ENCODE assay signal across 16 mouse cellular contexts in genomic region chr4:135416367-135416766, GRCm38 (mm10). TPM values are rescaled to one million over a fixed set of nuclear protein-coding genes. Genes with fewer than 3 reads are reported as not detected.
DNase-seq lines count a peak whose midpoint lies in the region; ATAC-seq lines count a peak whose summit lies in the region.
"Had no signal": no experiment of that assay in that cellular context is flagged by ENCODE, and none has a peak within 500 bp of the region (broad histone marks: within the 10 kb centered on the region; RNA-seq: fewer than 3 reads in every experiment).

No protein-coding gene starts in this region.

- peak overlapping the region; percentile 10; the same call in 1 of the 2 replicates for H3K4me2 ChIP-seq in liver, embryonic 16.5 days (ENCODE audit: low read depth, low read length)
- no peak overlapping the region for H3K4me2 ChIP-seq in midbrain, embryonic 16.5 days (ENCODE audit: low read length)
- H3K4me2 ChIP-seq: intestine, embryonic 15.5 days had no signal

- ATAC-seq in activated CD4-positive, CD25-positive, alpha-beta regulatory T cell, adult 4 months = peak; percentile 34
- ATAC-seq in liver, embryonic 16.5 days (ENCODE audit: low read depth) = no peak
- no peak for ATAC-seq in midbrain, embryonic 16.5 days
- ATAC-seq: forebrain, postnatal 0 days; intestine, embryonic 15.5 days had no signal

- H3K27ac ChIP-seq in liver, embryonic 16.5 days (ENCODE audit: low read length) = no peak overlapping the region
- H3K27ac ChIP-seq in limb, embryonic 10.5 days = no peak overlapping the region
- no peak overlapping the region for H3K27ac ChIP-seq in midbrain, embryonic 16.5 days (ENCODE audit: low read length)
- H3K27ac ChIP-seq: intestine, embryonic 15.5 days; liver, embryonic 14.5 days had no signal

- H3K9me3 ChIP-seq in liver, embryonic 16.5 days (replicated peaks; ENCODE audit: control insufficient read depth, low read length) = no peaks in the 10 kb centered on the region
- no peaks in the 10 kb centered on the region for H3K9me3 ChIP-seq in limb, embryonic 10.5 days (replicated peaks)
- H3K9me3 ChIP-seq in midbrain, embryonic 16.5 days (replicated peaks; ENCODE audit: control insufficient read depth, low read length, poor library complexity, severe bottlenecking) = no peaks in the 10 kb centered on the region
- H3K9me3 ChIP-seq: intestine, embryonic 15.5 days had no signal

- H3K36me3 ChIP-seq in liver, embryonic 16.5 days (ENCODE audit: control insufficient read depth, insufficient read depth) = no peaks in the 10 kb centered on the region
- H3K36me3 ChIP-seq in limb, embryonic 10.5 days = peaks cover 11% of the 10 kb centered on the region; the same call in 1 of the 2 replicates
- H3K36me3 ChIP-seq in midbrain, embryonic 16.5 days (ENCODE audit: control insufficient read depth, insufficient read depth, low read length) = peaks cover 40% of the 10 kb centered on the region

- peak overlapping the region; percentile 14 for H3K4me3 ChIP-seq in liver, embryonic 16.5 days (ENCODE audit: low read depth, low read length)
- no peak overlapping the region for H3K4me3 ChIP-seq in limb, embryonic 10.5 days
- no peak overlapping the region for H3K4me3 ChIP-seq in midbrain, embryonic 16.5 days (ENCODE audit: low read depth, low read length)
- H3K4me3 ChIP-seq: intestine, embryonic 15.5 days had no signal

- 52% methylated on average over 21 of the region's 21 CpGs for WGBS in liver, embryonic 16.5 days (ENCODE audit: insufficient replicate concordance)
- WGBS in limb, embryonic 10.5 days = 94% methylated on average over 21 of the region's 21 CpGs
- WGBS in midbrain, embryonic 16.5 days = 96% methylated on average over 21 of the region's 21 CpGs

- H3K9ac ChIP-seq in liver, embryonic 16.5 days (ENCODE audit: low read depth, low read length) = no peak overlapping the region; the same call in 1 of the 2 replicates
- no peak overlapping the region for H3K9ac ChIP-seq in midbrain, embryonic 16.5 days (ENCODE audit: low read depth, low read length)
- H3K9ac ChIP-seq: forebrain, postnatal 0 days; intestine, embryonic 15.5 days; liver, embryonic 14.5 days had no signal

- no peaks in the 10 kb centered on the region for H3K27me3 ChIP-seq in liver, embryonic 16.5 days (ENCODE audit: control insufficient read depth, insufficient read depth, low read depth, low read length)
- no peaks in the 10 kb centered on the region for H3K27me3 ChIP-seq in limb, embryonic 10.5 days (ENCODE audit: low read depth, poor library complexity, severe bottlenecking)
- H3K27me3 ChIP-seq in midbrain, embryonic 16.5 days (ENCODE audit: control insufficient read depth, insufficient read depth, low read depth, low read length) = no peaks in the 10 kb centered on the region
- H3K27me3 ChIP-seq: intestine, embryonic 15.5 days had no signal

- DNase-seq in spleen, postnatal 36 days (ENCODE audit: low spot score in 2 of 2) = peak; percentile 17 to 18
- DNase-seq in spleen, postnatal 4 days (ENCODE audit: low spot score in 2 of 2) = no peak
- DNase-seq in thymus, postnatal 14 days = peak; percentile 28
- DNase-seq in left cerebral cortex, postnatal 10 days (ENCODE audit: extremely low spot score in 1 of 2, low spot score in 2 of 2) = no peak
- DNase-seq in limb, embryonic 10.5 days (ENCODE audit: low spot score) = no peak
- DNase-seq: adrenal gland, postnatal 36 days; cerebellum, adult 11 months; embryo, embryonic 11 days; forebrain, postnatal 0 days; gastrocnemius, postnatal 36 days; kidney, postnatal 25 days had no signal

- intact Hi-C loops in left cerebral cortex, postnatal 10 days (cut with DNase I) = no loop called here

- H3K4me1 ChIP-seq in liver, embryonic 16.5 days (ENCODE audit: control insufficient read depth, low read depth, low read length) = no peaks in the 10 kb centered on the region
- no peaks in the 10 kb centered on the region for H3K4me1 ChIP-seq in limb, embryonic 10.5 days
- H3K4me1 ChIP-seq in midbrain, embryonic 16.5 days (ENCODE audit: control insufficient read depth, insufficient read depth, low read length) = no peaks in the 10 kb centered on the region
- H3K4me1 ChIP-seq: intestine, embryonic 15.5 days had no signal

RNA-seq across cellular contexts. Expression of gene Rcan3, which starts 17.3 kb away (rescaled TPM):
- 10 to 100 TPM; 14.6 to 23.0 TPM for polyA plus RNA-seq in activated CD4-positive, CD25-positive, alpha-beta regulatory T cell, adult 4 months (2017; shearing (Covaris generic))
- 3.1 and 3.5 TPM in 2 replicates for polyA plus RNA-seq in liver, embryonic 16.5 days (2015; fragmentation: Nextera tagmentation; extraction: Ambion mirVana)
- 10 to 100 TPM; 47.6 to 54.9 TPM for total RNA-seq in left cerebral cortex, postnatal 10 days (2021)
- 6.4 and 6.7 TPM in 2 replicates for polyA plus RNA-seq in limb, embryonic 10.5 days (2016; fragmentation: Nextera tagmentation; extraction: Ambion mirVana)
- polyA plus RNA-seq in midbrain, embryonic 16.5 days (2015; fragmentation: Nextera tagmentation; extraction: Ambion mirVana) = 58.3 and 59.1 TPM in 2 replicates

RNA-seq across cellular contexts. Expression of gene Ncmap, which starts 18.3 kb away (rescaled TPM):
- 10 to 100 TPM; 22.3 to 52.3 TPM for polyA plus RNA-seq in activated CD4-positive, CD25-positive, alpha-beta regulatory T cell, adult 4 months (2017; shearing (Covaris generic))
- polyA plus RNA-seq in liver, embryonic 16.5 days (2015; fragmentation: Nextera tagmentation; extraction: Ambion mirVana) = 0.08 and 0.19 TPM in 2 replicates
- total RNA-seq in left cerebral cortex, postnatal 10 days (2021) = under 1 TPM; 0.36 to 0.54 TPM
- polyA plus RNA-seq in limb, embryonic 10.5 days (2016; fragmentation: Nextera tagmentation; extraction: Ambion mirVana) = 0.35 TPM in 1 of 2 replicates, not detected in the other
- polyA plus RNA-seq in midbrain, embryonic 16.5 days (2015; fragmentation: Nextera tagmentation; extraction: Ambion mirVana) = 0.71 and 0.83 TPM in 2 replicates
- total RNA-seq: adrenal gland, postnatal 36 days had no signal

Comparison
In these comparisons a context has a peak if more than half of its experiments do, and no peak if none do; other contexts are left out.
1. DNase-seq: peak in spleen, postnatal 36 days (2 of 2) and thymus, postnatal 14 days (single experiment); none in spleen, postnatal 4 days (0 of 2), left cerebral cortex, postnatal 10 days (0 of 2) and limb, embryonic 10.5 days (single experiment).
2. RNA of gene Ncmap, which starts 18.3 kb away (polyA plus RNA-seq): 22.3 to 52.3 TPM in activated CD4-positive, CD25-positive, alpha-beta regulatory T cell, adult 4 months; 0.71 to 0.83 TPM in midbrain, embryonic 16.5 days, 0.35 TPM in limb, embryonic 10.5 days and 0.08 to 0.19 TPM in liver, embryonic 16.5 days; every median in the first group is over 10 times any median in the second.